Comparison of ENCODE assay signal across 9 mouse cellular contexts in genomic region chr11:95913959-95914566, GRCm38 (mm10). TPM values are rescaled to one million over a fixed set of nuclear protein-coding genes. Genes with fewer than 3 reads are reported as not detected.
A peak's percentile ranks its signal among the peaks of the same experiment; 100 is the strongest.
DNase-seq lines count a peak whose midpoint lies in the region; ATAC-seq lines count a peak whose summit lies in the region.
"Had no signal": no experiment of that assay in that cellular context is flagged by ENCODE, and none has a peak within 500 bp of the region (broad histone marks: within the 10 kb centered on the region; RNA-seq: fewer than 3 reads in every experiment).

No protein-coding gene starts in this region.

- peaks cover 67% of the 10 kb centered on the region for H3K27me3 ChIP-seq in heart, embryonic 12.5 days (replicated peaks)
- peaks cover 88% of the 10 kb centered on the region for H3K27me3 ChIP-seq in hindbrain, embryonic 14.5 days (ENCODE audit: control insufficient read depth, insufficient read depth, low read length)
- peaks cover 53% of the 10 kb centered on the region for H3K27me3 ChIP-seq in midbrain, embryonic 16.5 days (ENCODE audit: control insufficient read depth, insufficient read depth, low read depth, low read length)

- ATAC-seq in heart, embryonic 12.5 days (ENCODE audit: insufficient number of reproducible peaks, low FRiP score) = no peak
- ATAC-seq in hindbrain, embryonic 14.5 days (ENCODE audit: low FRiP score) = no peak
- no peak for ATAC-seq in midbrain, embryonic 16.5 days
- no peak for ATAC-seq in CD4-positive, CD25-positive, alpha-beta regulatory T cell, adult 4 months

- 3% methylated on average over 14 of the region's 14 CpGs for WGBS in heart, embryonic 12.5 days
- WGBS in hindbrain, embryonic 14.5 days = 6% methylated on average over 14 of the region's 14 CpGs
- 3% methylated on average over 14 of the region's 14 CpGs for WGBS in midbrain, embryonic 16.5 days

- peak overlapping the region; percentile 40 for H3K4me3 ChIP-seq in heart, embryonic 12.5 days
- H3K4me3 ChIP-seq in hindbrain, embryonic 14.5 days (replicated peaks; ENCODE audit: low read length) = no peak overlapping the region
- no peak overlapping the region; the same call in 1 of the 2 replicates for H3K4me3 ChIP-seq in midbrain, embryonic 16.5 days (ENCODE audit: low read depth, low read length)

- no peaks in the 10 kb centered on the region for H3K9me3 ChIP-seq in heart, embryonic 12.5 days (replicated peaks)
- no peaks in the 10 kb centered on the region for H3K9me3 ChIP-seq in hindbrain, embryonic 14.5 days (ENCODE audit: control insufficient read depth, low read length)
- H3K9me3 ChIP-seq in midbrain, embryonic 16.5 days (replicated peaks; ENCODE audit: control insufficient read depth, low read length, poor library complexity, severe bottlenecking) = no peaks in the 10 kb centered on the region

- H3K27ac ChIP-seq in heart, embryonic 12.5 days (ENCODE audit: poor library complexity, severe bottlenecking) = no peak overlapping the region
- no peak overlapping the region for H3K27ac ChIP-seq in hindbrain, embryonic 14.5 days
- H3K27ac ChIP-seq in midbrain, embryonic 16.5 days (ENCODE audit: low read length) = no peak overlapping the region

- H3K9ac ChIP-seq in heart, embryonic 12.5 days = no peak overlapping the region
- 0 out of 2 replicates have a peak overlapping the region, but pooled peaks have one; percentile 6 for H3K9ac ChIP-seq in hindbrain, embryonic 14.5 days
- no peak overlapping the region for H3K9ac ChIP-seq in midbrain, embryonic 16.5 days (ENCODE audit: low read depth, low read length)

- H3K4me2 ChIP-seq in heart, embryonic 12.5 days = peak overlapping the region; percentile 64
- H3K4me2 ChIP-seq in hindbrain, embryonic 14.5 days (replicated peaks) = peak overlapping the region; percentile 23
- peak overlapping the region; percentile 40; the same call in 1 of the 2 replicates for H3K4me2 ChIP-seq in midbrain, embryonic 16.5 days (ENCODE audit: low read length)

- H3K36me3 ChIP-seq in heart, embryonic 12.5 days = no peaks in the 10 kb centered on the region
- no peaks in the 10 kb centered on the region for H3K36me3 ChIP-seq in hindbrain, embryonic 14.5 days (replicated peaks; ENCODE audit: control insufficient read depth, insufficient read depth)
- H3K36me3 ChIP-seq in midbrain, embryonic 16.5 days (ENCODE audit: control insufficient read depth, insufficient read depth, low read length) = no peaks in the 10 kb centered on the region

- no peak for DNase-seq in heart, adult 18-20 months
- peak; percentile 44 for DNase-seq in R1 (ENCODE audit: low read depth, low spot score)
- no peak for DNase-seq in hindbrain, embryonic 14.5 days (ENCODE audit: low spot score)
- no peak for DNase-seq in gastrocnemius, postnatal 25 days
- DNase-seq in left cerebral cortex, adult 18-20 months (ENCODE audit: low spot score in 2 of 2) = no peak
- DNase-seq: heart, postnatal 14 days had no signal

- H3K4me1 ChIP-seq in heart, embryonic 12.5 days (replicated peaks) = peaks cover 19% of the 10 kb centered on the region
- H3K4me1 ChIP-seq in hindbrain, embryonic 14.5 days (replicated peaks; ENCODE audit: control insufficient read depth, insufficient read depth, low read length) = peaks cover 5% of the 10 kb centered on the region
- peaks cover 10% of the 10 kb centered on the region for H3K4me1 ChIP-seq in midbrain, embryonic 16.5 days (ENCODE audit: control insufficient read depth, insufficient read depth, low read length)

RNA-seq across cellular contexts. Expression of gene B4galnt2, which starts 0.6 kb away (rescaled TPM):
- 0.13 TPM in 1 of 2 replicates, not detected in the other for polyA plus RNA-seq in heart, embryonic 12.5 days (2016; fragmentation: Nextera tagmentation; extraction: Ambion mirVana)
- not detected for total RNA-seq in heart, adult 18-20 months (2021)
- not detected in 2 replicates for polyA plus RNA-seq in hindbrain, embryonic 14.5 days (2014; fragmentation: Nextera tagmentation; extraction: Ambion mirVana)
- not detected in 2 replicates for polyA plus RNA-seq in midbrain, embryonic 16.5 days (2015; fragmentation: Nextera tagmentation; extraction: Ambion mirVana)
- under 1 TPM in 1 of 2 experiments, not detected in 1; 0.19 TPM for polyA plus RNA-seq in CD4-positive, CD25-positive, alpha-beta regulatory T cell, adult 4 months (2017; shearing (Covaris generic))
- total RNA-seq in gastrocnemius, postnatal 25 days (2021) = not detected
- total RNA-seq in left cerebral cortex, adult 18-20 months (2021) = not detected
- total RNA-seq: heart, postnatal 14 days had no signal
